In genomic region chr9:120581941-120582618, GRCm38 (mm10) we compare ENCODE assay signal across 8 mouse cellular contexts. TPM values are rescaled to one million over a fixed set of nuclear protein-coding genes. Genes with fewer than 3 reads are reported as not detected.
DNase-seq lines count a peak whose midpoint lies in the region; ATAC-seq and TF ChIP-seq lines count a peak whose summit lies in the region.

No protein-coding gene starts in this region.

- H3K4me3 ChIP-seq in forebrain, embryonic 10.5 days = peak overlapping the region; percentile 49
- peak overlapping the region; percentile 55 for H3K4me3 ChIP-seq in spleen, adult 2 months (ENCODE audit: extremely low read depth, insufficient read depth, insufficient read length)

- H3K9me3 ChIP-seq in forebrain, embryonic 10.5 days = no peaks in the 10 kb centered on the region

- ATAC-seq in megakaryocyte, adult 5-6 weeks (ENCODE audit: poor library complexity, severe bottlenecking) = peak; percentile 47

- H3K4me1 ChIP-seq in forebrain, embryonic 10.5 days = peaks cover 40% of the 10 kb centered on the region
- peaks cover 6% of the 10 kb centered on the region for H3K4me1 ChIP-seq in spleen, adult 2 months (ENCODE audit: control insufficient read depth, insufficient read depth, insufficient read length)

- no peaks in the 10 kb centered on the region for H3K27me3 ChIP-seq in forebrain, embryonic 10.5 days (ENCODE audit: poor library complexity, severe bottlenecking)
- H3K27me3 ChIP-seq in spleen, adult 2 months (ENCODE audit: control insufficient read depth, insufficient read depth, low read length) = no peaks in the 10 kb centered on the region

- 24% methylated on average over 21 of the region's 21 CpGs for WGBS in forebrain, embryonic 10.5 days
- WGBS in spleen, adult 2 months = 33% methylated on average over 21 of the region's 21 CpGs

- TF ChIP-seq CTCF in spleen, adult 2 months (IDR thresholded peaks at IDR 0.05; ENCODE audit: extremely low read depth, insufficient read depth, insufficient read length, insufficient replicate concordance) = no peak

- peak; percentile 12; the same call in 1 of the 2 replicates for TF ChIP-seq POLR2A in spleen, adult 2 months (IDR thresholded peaks at IDR 0.05; ENCODE audit: low read depth, low read length)

- intact Hi-C loops in heart, postnatal 10 days (cut with DNase I) = loop anchor here (5.0 kb wide), 1 partner anchor 635 kb away; no protein-coding TSS in a partner anchor

- H3K27ac ChIP-seq in forebrain, embryonic 10.5 days = peak overlapping the region; percentile 79
- H3K27ac ChIP-seq in spleen, adult 2 months (ENCODE audit: insufficient read depth, low read length) = peak overlapping the region; percentile 80

- DNase-seq in 3T3-L1 (ENCODE audit: low read depth, low spot score) (peak; percentile 78), MEL-GATA-1-ER (ENCODE audit: extremely low read depth, low read depth) (peak; percentile 72)
- no peak for DNase-seq in forebrain, embryonic 10.5 days (ENCODE audit: extremely low spot score, low spot score)
- DNase-seq in heart, postnatal 10 days = peak; percentile 52 to 71
- peak; percentile 58 to 77 for DNase-seq in kidney, postnatal 36 days
- DNase-seq in spleen, adult 2 months (ENCODE audit: low read depth in 1 of 2, low spot score in 2 of 2) = peak in 1 of 2 experiments; percentile 58
- DNase-seq in right cerebral cortex, postnatal 25 days = no peak

- no peaks in the 10 kb centered on the region for H3K36me3 ChIP-seq in forebrain, embryonic 10.5 days (replicated peaks)
- H3K36me3 ChIP-seq in spleen, adult 2 months (ENCODE audit: control insufficient read depth, insufficient read depth, low read length) = no peaks in the 10 kb centered on the region

RNA-seq across cellular contexts. Expression of gene Rpl14, which starts 10.8 kb away (rescaled TPM):
- 785 and 825 TPM in 2 replicates for polyA plus RNA-seq in forebrain, embryonic 10.5 days (2016; fragmentation: Nextera tagmentation; extraction: Ambion mirVana)
- total RNA-seq in heart, postnatal 10 days (2021) = 100 to 1,000 TPM; 373 to 377 TPM
- total RNA-seq in megakaryocyte, adult 5-6 weeks (2015) = 936 and 951 TPM in 2 replicates
- total RNA-seq in megakaryocyte, adult 5-6 weeks (2017) = 1,220 and 1,324 TPM in 2 replicates
- polyA plus RNA-seq in spleen, adult 2 months (2012; rRNA removed) = 353 and 541 TPM in 2 replicates

RNA-seq across cellular contexts. Expression of gene Entpd3, which starts 42.5 kb away (rescaled TPM):
- polyA plus RNA-seq in forebrain, embryonic 10.5 days (2016; fragmentation: Nextera tagmentation; extraction: Ambion mirVana) = 0.16 and 0.33 TPM in 2 replicates
- not detected for total RNA-seq in heart, postnatal 10 days (2021)
- total RNA-seq in megakaryocyte, adult 5-6 weeks (2015) = 0.11 and 0.21 TPM in 2 replicates
- 0.04 TPM in 1 of 2 replicates, not detected in the other for total RNA-seq in megakaryocyte, adult 5-6 weeks (2017)
- polyA plus RNA-seq in spleen, adult 2 months (2012; rRNA removed) = 0.15 and 0.20 TPM in 2 replicates

Comparison
In these comparisons a context has a peak if more than half of its experiments do, and no peak if none do; other contexts are left out.
1. DNase-seq: peak in 3T3-L1 (single experiment), MEL-GATA-1-ER (single experiment), heart, postnatal 10 days (2 of 2) and kidney, postnatal 36 days (2 of 2); none in forebrain, embryonic 10.5 days (single experiment) and right cerebral cortex, postnatal 25 days (single experiment).